ENCODE assay signal across 22 mouse cellular contexts in the genomic region with DNA sequence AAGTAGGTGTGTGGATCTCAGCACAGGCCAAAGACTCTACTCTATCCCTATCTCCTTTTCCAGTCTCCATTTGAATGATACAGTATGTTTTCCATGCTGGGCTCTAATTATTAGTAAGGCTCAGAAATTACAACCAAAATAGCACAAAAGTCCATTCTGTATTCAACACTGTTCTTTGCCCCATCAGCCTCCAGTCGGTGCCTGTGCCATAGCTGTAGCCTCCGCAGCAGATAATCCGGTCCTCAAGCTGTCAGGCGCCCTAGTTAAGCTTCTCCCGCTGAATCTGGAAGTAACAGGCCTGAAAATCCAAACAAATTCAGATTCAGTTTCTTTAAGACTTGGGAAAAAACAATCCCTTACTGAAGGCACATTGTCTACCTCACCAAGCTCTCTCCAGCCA. TPM values are rescaled to one million over a fixed set of nuclear protein-coding genes. Genes with fewer than 3 reads are reported as not detected.
A peak's percentile ranks its signal among the peaks of the same experiment; 100 is the strongest.
DNase-seq lines count a peak whose midpoint lies in the region; ATAC-seq and TF ChIP-seq lines count a peak whose summit lies in the region.
"Had no signal": no experiment of that assay in that cellular context is flagged by ENCODE, and none has a peak within 500 bp of the region (broad histone marks: within the 10 kb centered on the region; RNA-seq: fewer than 3 reads in every experiment).

No protein-coding gene starts in this region.

- no peak overlapping the region for H3K4me3 ChIP-seq in midbrain, embryonic 11.5 days (ENCODE audit: low read depth, low read length)
- no peak overlapping the region for H3K4me3 ChIP-seq in midbrain, embryonic 10.5 days
- no peak overlapping the region for H3K4me3 ChIP-seq in midbrain, postnatal 0 days (ENCODE audit: low read depth, low read length)
- H3K4me3 ChIP-seq in lung, adult 2 months (replicated peaks; ENCODE audit: extremely low read depth, low read depth, low read length) = no peak overlapping the region
- H3K4me3 ChIP-seq: hindbrain, embryonic 10.5 days; hindbrain, embryonic 15.5 days; limb, embryonic 13.5 days had no signal

- ATAC-seq in frontal cortex, adult (ENCODE audit: low TSS enrichment) = peak; percentile 39; the same call in 1 of the 2 replicates
- ATAC-seq in midbrain, embryonic 11.5 days (ENCODE audit: low FRiP score) = no peak
- ATAC-seq in midbrain, postnatal 0 days (ENCODE audit: low FRiP score) = no peak
- ATAC-seq: forebrain, embryonic 14.5 days had no signal

- no peak overlapping the region for H3K9ac ChIP-seq in midbrain, embryonic 11.5 days (ENCODE audit: low read length)
- no peak overlapping the region for H3K9ac ChIP-seq in midbrain, postnatal 0 days (replicated peaks; ENCODE audit: low read length, poor library complexity, severe bottlenecking)
- H3K9ac ChIP-seq: hindbrain, embryonic 15.5 days; limb, embryonic 13.5 days had no signal

- no peak for TF ChIP-seq CTCF in midbrain, postnatal 0 days (IDR thresholded peaks at IDR 0.05)
- TF ChIP-seq CTCF in lung, adult 2 months (IDR thresholded peaks at IDR 0.05; ENCODE audit: insufficient read depth, low read length) = no peak

- peaks cover 4% of the 10 kb centered on the region for H3K4me1 ChIP-seq in midbrain, embryonic 11.5 days (ENCODE audit: control insufficient read depth, insufficient read depth, low read length)
- H3K4me1 ChIP-seq in midbrain, embryonic 10.5 days = peaks cover 34% of the 10 kb centered on the region
- H3K4me1 ChIP-seq in midbrain, postnatal 0 days (ENCODE audit: insufficient read depth, low read length) = no peaks in the 10 kb centered on the region
- no peaks in the 10 kb centered on the region for H3K4me1 ChIP-seq in lung, adult 2 months (ENCODE audit: control insufficient read depth, insufficient read depth, low read length)
- H3K4me1 ChIP-seq: hindbrain, embryonic 15.5 days had no signal

- DNase-seq in frontal cortex, postnatal 36 days (ENCODE audit: low spot score in 2 of 2) = no peak
- DNase-seq in midbrain, embryonic 11.5 days (ENCODE audit: low spot score, missing footprints) = peak; percentile 84
- DNase-seq in midbrain, embryonic 10.5 days (ENCODE audit: low spot score) = no peak
- no peak for DNase-seq in midbrain, postnatal 0 days (ENCODE audit: low spot score)
- DNase-seq in lung, adult 2 months = no peak
- no peak for DNase-seq in embryo, embryonic 10.5 days (ENCODE audit: low spot score)
- DNase-seq: adrenal gland, postnatal 10 days; cerebellum, adult 8-10 months; heart, postnatal 14 days; kidney, adult 8-10 months; kidney, postnatal 10 days; layer of hippocampus, adult 9-11 months; lung, postnatal 4 days; right cerebral cortex, postnatal 4 days had no signal

- no peak overlapping the region for H3K27ac ChIP-seq in midbrain, embryonic 11.5 days (ENCODE audit: low read depth, low read length)
- no peak overlapping the region for H3K27ac ChIP-seq in midbrain, embryonic 10.5 days (replicated peaks)
- 0 out of 2 replicates have a peak overlapping the region, but pooled peaks have one; percentile 28 for H3K27ac ChIP-seq in midbrain, postnatal 0 days (ENCODE audit: low read depth, low read length)
- H3K27ac ChIP-seq: hindbrain, embryonic 10.5 days; hindbrain, embryonic 15.5 days had no signal

- TF ChIP-seq POLR2A in lung, adult 2 months (IDR thresholded peaks at IDR 0.05; ENCODE audit: borderline replicate concordance, extremely low read depth, low read depth, low read length) = no peak

- WGBS in midbrain, embryonic 11.5 days = 17% methylated on average over 5 of the region's 5 CpGs
- 22% methylated on average over 5 of the region's 5 CpGs for WGBS in midbrain, embryonic 10.5 days
- 16% methylated on average over 5 of the region's 5 CpGs for WGBS in midbrain, postnatal 0 days
- 81% methylated on average over 5 of the region's 5 CpGs for WGBS in lung, adult 2 months

- H3K36me3 ChIP-seq in midbrain, embryonic 11.5 days (ENCODE audit: control insufficient read depth, insufficient read depth, low read length) = no peaks in the 10 kb centered on the region; the same call in 1 of the 2 replicates
- peaks cover 34% of the 10 kb centered on the region for H3K36me3 ChIP-seq in midbrain, embryonic 10.5 days
- H3K36me3 ChIP-seq in midbrain, postnatal 0 days (ENCODE audit: insufficient read depth, low read length) = peaks cover 28% of the 10 kb centered on the region

- H3K4me2 ChIP-seq in midbrain, embryonic 11.5 days = no peak overlapping the region
- no peak overlapping the region for H3K4me2 ChIP-seq in midbrain, postnatal 0 days (ENCODE audit: low read depth, low read length, poor library complexity, severe bottlenecking)
- H3K4me2 ChIP-seq: hindbrain, embryonic 15.5 days; limb, embryonic 13.5 days; liver, embryonic 11.5 days had no signal

- H3K27me3 ChIP-seq in midbrain, embryonic 11.5 days (ENCODE audit: control insufficient read depth, insufficient read depth, low read length) = no peaks in the 10 kb centered on the region
- peaks cover 12% of the 10 kb centered on the region; the same call in 1 of the 2 replicates for H3K27me3 ChIP-seq in midbrain, embryonic 10.5 days (ENCODE audit: low read depth, poor library complexity, severe bottlenecking)
- H3K27me3 ChIP-seq in midbrain, postnatal 0 days (ENCODE audit: insufficient read depth, low read length) = no peaks in the 10 kb centered on the region
- H3K27me3 ChIP-seq: hindbrain, embryonic 15.5 days; limb, embryonic 13.5 days; megakaryocyte, embryonic 14.5 days; Patski had no signal

- H3K9me3 ChIP-seq in midbrain, embryonic 11.5 days (ENCODE audit: control insufficient read depth, low read length) = no peaks in the 10 kb centered on the region
- no peaks in the 10 kb centered on the region; the same call in 1 of the 2 replicates for H3K9me3 ChIP-seq in midbrain, embryonic 10.5 days (replicated peaks)
- H3K9me3 ChIP-seq in midbrain, postnatal 0 days (ENCODE audit: low read length) = no peaks in the 10 kb centered on the region
- H3K9me3 ChIP-seq: hindbrain, embryonic 10.5 days; hindbrain, embryonic 15.5 days; limb, embryonic 13.5 days had no signal

RNA-seq across cellular contexts. Expression of gene Mpp4, which starts 0.7 kb away (rescaled TPM):
- 0.20 and 0.32 TPM in 2 replicates for polyA plus RNA-seq in midbrain, embryonic 11.5 days (2014; fragmentation: Nextera tagmentation; extraction: Ambion mirVana)
- polyA plus RNA-seq in midbrain, embryonic 10.5 days (2016; fragmentation: Nextera tagmentation; extraction: Ambion mirVana) = 0.25 and 0.33 TPM in 2 replicates
- 2.6 and 4.4 TPM in 2 replicates for total RNA-seq in midbrain, postnatal 0 days (2014; rRNA removed)
- 0.58 and 0.64 TPM in 2 replicates for polyA plus RNA-seq in midbrain, postnatal 0 days (2015; fragmentation: Nextera tagmentation; extraction: Ambion mirVana)
- polyA plus RNA-seq in lung, adult 2 months (2012; rRNA removed) = 0.93 and 0.97 TPM in 2 replicates

RNA-seq across cellular contexts. Expression of gene Tmem237, which starts 43.7 kb away (rescaled TPM):
- polyA plus RNA-seq in midbrain, embryonic 11.5 days (2014; fragmentation: Nextera tagmentation; extraction: Ambion mirVana) = 59.4 and 59.6 TPM in 2 replicates
- polyA plus RNA-seq in midbrain, embryonic 10.5 days (2016; fragmentation: Nextera tagmentation; extraction: Ambion mirVana) = 52.8 TPM in 2 replicates
- total RNA-seq in midbrain, postnatal 0 days (2014; rRNA removed) = 28.2 and 37.2 TPM in 2 replicates
- polyA plus RNA-seq in midbrain, postnatal 0 days (2015; fragmentation: Nextera tagmentation; extraction: Ambion mirVana) = 56.9 and 60.4 TPM in 2 replicates
- 5.5 and 10.9 TPM in 2 replicates for polyA plus RNA-seq in lung, adult 2 months (2012; rRNA removed)
